Mouse (Mus musculus) neural tube, embryonic 11.5 days (tissue): Measurements from ENCODE around the gene Tmem129. TPM values are rescaled to one million over a fixed set of nuclear protein-coding genes. Genes with fewer than 3 reads are reported as not detected.

Experiments
- ATAC-seq: fragments of 200-750 bp; cut with Nextera tagmentation; 2 replicates; pipeline ENCODE4 v1.8.0; 2017; ENCODE audit warnings: moderate number of reproducible peaks, mild to moderate bottlenecking, moderate TSS enrichment, moderate library complexity; ENCODE audit not compliant: insufficient read depth, low FRiP score, low TSS enrichment
- DNase-seq: peaks from one replicate; pipeline ENCODE4 v3.0.0-alpha.2; 2015; ENCODE audit warnings: low spot score
- H3K27ac ChIP-seq: fragments of 300-500 bp; sonication (generic); 2 replicates; pipeline ENCODE4 v1.5.1; 2014; ENCODE audit warnings: low read depth, mild to moderate bottlenecking, low read length
- H3K27me3 ChIP-seq: fragments of 300-500 bp; sonication (generic); 2 replicates; pipeline ENCODE4 v1.6.1; 2014; ENCODE audit warnings: mild to moderate bottlenecking, low read length, mixed read lengths; ENCODE audit not compliant: control insufficient read depth, insufficient read depth
- H3K36me3 ChIP-seq: fragments of 300-500 bp; sonication (generic); 2 replicates; pipeline ENCODE4 v1.6.1; 2014; ENCODE audit warnings: mild to moderate bottlenecking, low read length, moderate library complexity, mixed read lengths; ENCODE audit not compliant: control insufficient read depth, insufficient read depth
- H3K4me1 ChIP-seq: fragments of 300-500 bp; sonication (generic); 2 replicates; pipeline ENCODE4 v1.6.1; 2014; ENCODE audit warnings: low read length, mixed read lengths; ENCODE audit not compliant: control insufficient read depth, insufficient read depth
- H3K4me2 ChIP-seq: fragments of 300-500 bp; sonication (generic); 2 replicates; pipeline ENCODE4 v1.6.1; 2014; ENCODE audit warnings: low read depth, mild to moderate bottlenecking, moderate library complexity
- H3K4me3 ChIP-seq: fragments of 300-500 bp; sonication (generic); 2 replicates; pipeline ENCODE4 v1.5.1; 2014; ENCODE audit warnings: low read depth, low read length
- H3K9ac ChIP-seq: fragments of 300-500 bp; sonication (generic); 2 replicates; pipeline ENCODE4 v1.6.1; 2014; ENCODE audit warnings: mild to moderate bottlenecking, low read length
- H3K9me3 ChIP-seq: fragments of 300-500 bp; sonication (generic); 2 replicates; pipeline ENCODE4 v1.6.1; 2016; ENCODE audit warnings: low read length; ENCODE audit not compliant: control insufficient read depth
- WGBS: fragments of 180-500 bp; shearing (Covaris S2); extraction: QIAGEN DNeasy Blood & Tissue Kit; methylation state at CpG from one replicate; pipeline ENCODE4 v1.1.7; 2014; 5-methylcytosine and 5-hydroxymethylcytosine counted together
- polyA plus RNA-seq: library from polyadenylated mRNA; unstranded; fragments of >200 nt; fragmentation: Nextera tagmentation; extraction: Ambion mirVana; gene quantifications from 2 replicates; pipeline ENCODE4 v1.2.1, GENCODE M21; 2014

Tmem129 gene
- polyA plus RNA-seq, 1 experiment from 2014 or later, result 39.7 TPM

GRCm38 (mm10) chr5:33605314-33605713 is 52.9 kb downstream of the Tmem129 start:
- no peaks in the 10 kb centered on the region for H3K9me3 ChIP-seq
- H3K4me3 ChIP-seq, result no peak overlapping the region
- H3K27me3 ChIP-seq, result no peaks in the 10 kb centered on the region
- 92% methylated on average over 5 of the region's 5 CpGs for WGBS
- no peak overlapping the region for H3K27ac ChIP-seq
- DNase-seq, result no peak
- no peaks in the 10 kb centered on the region for H3K4me1 ChIP-seq
- no peak for ATAC-seq
- no peak overlapping the region for H3K4me2 ChIP-seq
- peaks cover 8% of the 10 kb centered on the region for H3K36me3 ChIP-seq
- no peak overlapping the region for H3K9ac ChIP-seq

Other genes with a start within 250 kb of the Tmem129 start
- 0.59 and 1.2 TPM in 2 replicates for gene Nkx1-1, start 224.4 kb downstream of the Tmem129 start, polyA plus RNA-seq
- gene Fam53a, start 28.8 kb downstream of the Tmem129 start, polyA plus RNA-seq, result 53.4 and 59.3 TPM in 2 replicates
- gene Gm9903, start 28.5 kb downstream of the Tmem129 start, polyA plus RNA-seq, result 0.58 and 0.77 TPM in 2 replicates
- 242 and 267 TPM in 2 replicates for gene Slbp, start 5.8 kb downstream of the Tmem129 start, polyA plus RNA-seq
- gene Tacc3, start 288 bp downstream of the Tmem129 start, polyA plus RNA-seq, result 238 and 260 TPM in 2 replicates
- 61.3 and 72.0 TPM in 2 replicates for gene Fgfr3, start 63.3 kb upstream of the Tmem129 start, polyA plus RNA-seq
- 51.0 and 54.6 TPM in 2 replicates for gene Letm1, start 124.4 kb upstream of the Tmem129 start, polyA plus RNA-seq
- gene Nsd2, start 162.3 kb upstream of the Tmem129 start, polyA plus RNA-seq, result 96.0 and 116 TPM in 2 replicates